In the genomic region with DNA sequence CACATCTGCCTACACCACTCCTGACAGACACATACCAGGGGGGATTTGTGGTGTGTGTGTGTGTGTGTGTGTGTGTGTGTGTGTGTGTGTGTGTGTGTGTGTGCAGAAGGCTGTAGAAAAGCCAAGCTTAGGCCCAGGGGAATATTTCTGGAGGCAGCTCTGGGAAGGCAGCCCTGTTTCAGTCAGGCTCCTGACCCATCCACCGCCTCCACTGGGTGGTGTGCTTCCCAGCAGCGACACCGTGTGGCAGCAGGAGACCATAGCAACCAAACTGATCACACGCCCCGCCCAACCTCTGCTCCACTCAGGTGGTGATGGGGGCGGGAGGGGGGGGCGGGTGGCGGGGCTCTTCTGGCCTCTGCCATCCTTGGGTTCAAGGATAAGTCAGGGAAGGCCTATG, we compare ENCODE assay signal across 8 mouse cellular contexts. TPM values are rescaled to one million over a fixed set of nuclear protein-coding genes. Genes with fewer than 3 reads are reported as not detected.
DNase-seq lines count a peak whose midpoint lies in the region; ATAC-seq lines count a peak whose summit lies in the region.

No protein-coding gene starts in this region.

- H3K4me1 ChIP-seq in hindbrain, embryonic 15.5 days (replicated peaks): peaks cover 16% of the 10 kb centered on the region
- no peaks in the 10 kb centered on the region for H3K4me1 ChIP-seq in midbrain, embryonic 10.5 days

- peak; percentile 61 for ATAC-seq in hindbrain, embryonic 15.5 days (ENCODE audit: low FRiP score, low read depth)

- H3K27me3 ChIP-seq in hindbrain, embryonic 15.5 days: no peaks in the 10 kb centered on the region
- H3K27me3 ChIP-seq in midbrain, embryonic 10.5 days (ENCODE audit: low read depth, poor library complexity, severe bottlenecking): peaks cover 69% of the 10 kb centered on the region

- no peak overlapping the region for H3K4me2 ChIP-seq in hindbrain, embryonic 15.5 days

- 0% methylated on average over 8 of the region's 8 CpGs for WGBS in hindbrain, embryonic 15.5 days
- WGBS in midbrain, embryonic 10.5 days: 0% methylated on average over 8 of the region's 8 CpGs

- DNase-seq in layer of hippocampus, adult 11-12 months (ENCODE audit: low spot score): peak; percentile 77
- DNase-seq in layer of hippocampus, adult 9-10 months (ENCODE audit: low spot score): no peak
- DNase-seq in cerebellum, adult 8-10 months: peak; percentile 84
- peak; percentile 73 to 84 for DNase-seq in frontal cortex, postnatal 10 days (ENCODE audit: low spot score in 2 of 2)
- DNase-seq in left cerebral cortex, adult 18-20 months (ENCODE audit: low spot score in 2 of 2): peak; percentile 83 to 88
- DNase-seq in midbrain, embryonic 10.5 days (ENCODE audit: low spot score): peak; percentile 72
- peak; percentile 82 for DNase-seq in skeletal muscle tissue, adult 2 months (ENCODE audit: low read depth, low spot score)

- no peak overlapping the region for H3K4me3 ChIP-seq in hindbrain, embryonic 15.5 days
- H3K4me3 ChIP-seq in midbrain, embryonic 10.5 days: no peak overlapping the region

- H3K9ac ChIP-seq in hindbrain, embryonic 15.5 days: no peak overlapping the region

- H3K27ac ChIP-seq in hindbrain, embryonic 15.5 days (replicated peaks): peak overlapping the region; percentile 61
- no peak overlapping the region for H3K27ac ChIP-seq in midbrain, embryonic 10.5 days (replicated peaks)

- H3K36me3 ChIP-seq in hindbrain, embryonic 15.5 days: peaks cover 5% of the 10 kb centered on the region; the same call in 1 of the 2 replicates
- no peaks in the 10 kb centered on the region for H3K36me3 ChIP-seq in midbrain, embryonic 10.5 days

- no peaks in the 10 kb centered on the region for H3K9me3 ChIP-seq in hindbrain, embryonic 15.5 days
- H3K9me3 ChIP-seq in midbrain, embryonic 10.5 days (replicated peaks): no peaks in the 10 kb centered on the region

RNA-seq across cellular contexts. Expression of gene Ppara, which starts 24.6 kb away (rescaled TPM):
- 1.6 and 2.1 TPM in 2 replicates for polyA plus RNA-seq in hindbrain, embryonic 15.5 days (2015; fragmentation: Nextera tagmentation; extraction: Ambion mirVana)
- 1 to 10 TPM; 3.2 to 4.1 TPM for total RNA-seq in left cerebral cortex, adult 18-20 months (2021)
- polyA plus RNA-seq in midbrain, embryonic 10.5 days (2016; fragmentation: Nextera tagmentation; extraction: Ambion mirVana): 0.51 and 0.78 TPM in 2 replicates
